Mouse (Mus musculus) intestine, embryonic 14.5 days (tissue): ENCODE data around the gene Map3k10. TPM values are rescaled to one million over a fixed set of nuclear protein-coding genes. Genes with fewer than 3 reads are reported as not detected.
"Not testable (repeated sequence)": the region's sequence is repeated elsewhere in the genome, so short reads cannot be mapped to it uniquely, and the experiment has no call there.

Source experiments
- ATAC-seq: fragments of 200-750 bp; cut with Nextera tagmentation; replicated peaks from 2 replicates; pipeline ENCODE4 v1.8.0; 2017; ENCODE audit warnings: low read depth, moderate number of reproducible peaks, moderate TSS enrichment, moderate library complexity; ENCODE audit not compliant: low FRiP score, low TSS enrichment
- DNase-seq: peaks from one replicate; pipeline ENCODE4 v3.0.0-alpha.2; 2018; ENCODE audit warnings: low spot score
- H3K27ac ChIP-seq: fragments of 300-500 bp; sonication (generic); 2 replicates; pipeline ENCODE4 v1.5.1; 2014; ENCODE audit warnings: low read depth, mild to moderate bottlenecking, control low read depth
- H3K27me3 ChIP-seq: fragments of 300-500 bp; sonication (generic); replicated peaks from 2 replicates; pipeline ENCODE4 v1.6.1; 2014; ENCODE audit warnings: low read length, control low read depth; ENCODE audit not compliant: control insufficient read depth, insufficient read depth
- H3K36me3 ChIP-seq: fragments of 300-500 bp; sonication (generic); 2 replicates; pipeline ENCODE4 v1.6.1; 2014; ENCODE audit warnings: low read length, control low read depth; ENCODE audit not compliant: control insufficient read depth, insufficient read depth
- H3K4me1 ChIP-seq: fragments of 300-500 bp; sonication (generic); replicated peaks from 2 replicates; pipeline ENCODE4 v1.6.1; 2014; ENCODE audit warnings: low read length, control low read depth, mixed read lengths; ENCODE audit not compliant: control insufficient read depth, insufficient read depth
- H3K4me2 ChIP-seq: fragments of 300-500 bp; sonication (generic); 2 replicates; pipeline ENCODE4 v1.6.1; 2014; ENCODE audit warnings: low read length
- H3K4me3 ChIP-seq: fragments of 300-500 bp; sonication (generic); 2 replicates; pipeline ENCODE4 v1.5.1; 2014; ENCODE audit warnings: low read depth, low read length, control low read depth, mixed read lengths
- H3K9ac ChIP-seq: fragments of 300-500 bp; sonication (generic); 2 replicates; pipeline ENCODE4 v1.6.1; 2014; ENCODE audit warnings: mild to moderate bottlenecking, low read length
- H3K9me3 ChIP-seq: fragments of 300-500 bp; sonication (generic); 2 replicates; pipeline ENCODE4 v1.6.1; 2016; ENCODE audit warnings: low read length, control low read depth; ENCODE audit not compliant: control insufficient read depth
- WGBS: fragments of 180-500 bp; shearing (Covaris S2); extraction: QIAGEN DNeasy Blood & Tissue Kit; methylation state at CpG from one replicate; pipeline ENCODE4 v1.1.7; 2014; 5-methylcytosine and 5-hydroxymethylcytosine counted together
- polyA plus RNA-seq: library from polyadenylated mRNA; unstranded; fragments of >200 nt; fragmentation: Nextera tagmentation; extraction: Ambion mirVana; gene quantifications from 2 replicates; pipeline ENCODE4 v1.2.1, GENCODE M21; 2014

The Map3k10 gene
- polyA plus RNA-seq, 1 experiment from 2014 or later = 7.0 TPM

DNA sequence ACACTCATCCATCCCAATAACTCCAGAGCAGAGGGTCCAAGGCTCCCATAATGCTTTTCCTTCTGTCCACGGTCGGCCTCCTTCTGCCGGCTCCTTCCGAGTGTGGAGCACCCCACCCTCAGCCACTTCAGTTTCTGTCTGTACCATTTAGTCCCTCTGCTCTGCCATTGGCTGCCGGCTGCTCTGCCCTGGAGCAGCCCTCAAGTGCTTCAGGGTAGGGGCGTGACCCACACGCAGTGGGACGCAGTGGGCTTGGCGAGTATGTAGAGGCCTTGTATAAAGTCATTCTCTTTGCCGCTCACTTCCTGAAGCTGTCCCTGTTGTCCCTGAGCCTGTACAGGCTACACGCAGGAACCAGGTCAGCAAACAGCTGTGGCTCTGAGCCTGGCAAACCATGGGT, 24.7 kb downstream of the Map3k10 start:
- no peak overlapping the region for H3K4me2 ChIP-seq
- H3K4me3 ChIP-seq = no peak overlapping the region
- H3K27me3 ChIP-seq = peaks cover 34% of the 10 kb centered on the region
- H3K9ac ChIP-seq = no peak overlapping the region
- ATAC-seq (no peak), DNase-seq (no peak)
- H3K9me3 ChIP-seq = no peaks in the 10 kb centered on the region
- H3K36me3 ChIP-seq = no peaks in the 10 kb centered on the region
- H3K27ac ChIP-seq = no peak overlapping the region
- peaks cover 5% of the 10 kb centered on the region; the same call in 1 of the 2 replicates for H3K4me1 ChIP-seq
- 89% methylated on average over 11 of the region's 11 CpGs for WGBS

DNA sequence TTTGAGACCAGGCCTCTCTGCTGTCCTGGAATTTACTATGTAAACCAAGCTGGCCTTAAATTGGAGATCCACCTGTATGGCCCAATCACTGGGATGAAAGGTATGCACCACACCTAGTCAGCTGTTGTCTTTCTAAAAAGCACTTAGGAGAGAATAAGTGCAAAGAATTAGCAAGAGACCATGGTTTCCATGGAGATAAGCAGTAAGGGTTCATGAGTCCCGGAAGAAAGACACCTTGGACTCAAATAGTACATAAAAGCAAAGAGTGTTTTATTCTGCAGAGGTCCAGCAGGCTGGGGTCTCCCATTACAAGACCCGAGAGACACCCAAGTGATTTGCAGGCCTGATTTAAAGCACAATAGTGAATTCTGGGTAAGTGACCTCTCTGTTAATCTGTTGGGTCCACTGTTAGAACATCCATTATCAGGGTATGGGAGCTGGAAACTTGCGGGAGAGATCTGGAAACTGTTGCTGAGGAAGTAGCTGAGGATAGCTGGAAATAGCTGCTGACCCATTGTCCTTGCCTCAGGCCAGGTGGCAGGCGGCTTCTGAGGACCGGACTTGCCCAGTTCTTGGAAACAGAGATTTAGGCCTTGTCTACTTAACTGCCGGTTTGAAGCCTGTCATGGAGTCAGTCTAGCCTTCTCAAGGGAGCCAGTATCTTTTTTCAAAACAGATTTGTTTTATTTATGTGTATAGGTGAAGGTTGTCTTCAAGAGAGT, 27.0 kb downstream of the Map3k10 start:
- Histone ChIP-seq H3K4me3 (no peak overlapping the region), H3K4me2 (no peak overlapping the region), H3K9me3 (no peaks in the 10 kb centered on the region), H3K36me3 (no peaks in the 10 kb centered on the region), H3K9ac (no peak overlapping the region), H3K27ac (no peak overlapping the region), H3K27me3 (peaks cover 11% of the 10 kb centered on the region), H3K4me1 (no peaks in the 10 kb centered on the region)
- no peak for ATAC-seq
- DNase-seq = no peak
- WGBS = 76% methylated on average over 6 of the region's 6 CpGs

GRCm38 (mm10) chr7:27646516-27646915, 27.9 kb downstream of the Map3k10 start:
- Histone ChIP-seq H3K4me3 (no peak overlapping the region), H3K4me1 (no peaks in the 10 kb centered on the region), H3K36me3 (no peaks in the 10 kb centered on the region), H3K9ac (no peak overlapping the region), H3K9me3 (no peaks in the 10 kb centered on the region), H3K27me3 (peaks cover 5% of the 10 kb centered on the region; the same call in 1 of the 2 replicates), H3K4me2 (no peak overlapping the region), H3K27ac (no peak overlapping the region)
- WGBS = 85% methylated on average over 7 of the region's 7 CpGs
- DNase-seq (no peak), ATAC-seq (no peak)

DNA sequence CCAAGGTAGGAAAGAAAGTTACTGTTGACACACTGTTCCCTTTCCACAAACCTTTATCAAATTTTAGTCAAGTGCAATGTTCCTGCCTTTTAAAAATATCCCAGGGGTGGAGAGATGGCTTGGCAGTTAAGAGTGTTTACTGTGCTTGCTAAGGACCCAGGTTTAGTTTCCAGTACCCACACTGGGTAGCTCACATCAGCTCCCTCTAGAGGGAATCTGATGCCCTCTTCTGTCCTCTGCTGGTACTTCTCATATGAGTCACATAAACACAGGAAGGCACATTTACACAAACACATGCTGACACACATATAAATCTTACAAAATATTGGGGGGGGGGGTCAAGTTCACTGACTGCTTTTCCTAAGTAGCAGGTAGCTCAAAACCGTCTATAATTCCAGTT, 29.9 kb downstream of the Map3k10 start:
- no peak overlapping the region for H3K4me2 ChIP-seq
- H3K4me3 ChIP-seq = no peak overlapping the region
- WGBS = 25% methylated on average over 1 of the region's 1 CpGs
- H3K9ac ChIP-seq = no peak overlapping the region
- DNase-seq (no peak), ATAC-seq (no peak)
- no peaks in the 10 kb centered on the region for H3K9me3 ChIP-seq
- H3K36me3 ChIP-seq = no peaks in the 10 kb centered on the region
- no peaks in the 10 kb centered on the region for H3K27me3 ChIP-seq
- no peak overlapping the region for H3K27ac ChIP-seq
- H3K4me1 ChIP-seq = no peaks in the 10 kb centered on the region

DNA sequence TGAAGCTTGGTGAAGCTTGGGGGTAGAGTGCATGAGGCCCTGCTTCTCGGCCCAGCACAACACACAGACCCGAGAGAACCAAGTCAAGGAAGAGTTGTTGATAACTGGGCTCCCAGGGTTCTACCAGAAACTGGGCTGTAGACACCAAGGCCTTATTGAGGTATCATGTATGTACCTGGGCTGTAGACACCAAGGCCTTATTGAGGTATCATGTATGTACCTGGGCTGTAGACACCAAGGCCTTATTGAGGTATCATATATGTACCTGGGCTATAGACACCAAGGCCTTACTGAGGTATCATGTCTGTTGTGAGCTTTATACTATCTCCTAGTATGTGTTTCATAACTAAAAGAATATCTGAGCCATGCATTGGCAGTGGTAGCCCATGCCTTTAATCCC, 39.3 kb downstream of the Map3k10 start:
- H3K9ac ChIP-seq, H3K4me2 ChIP-seq, H3K4me1 ChIP-seq, H3K9me3 ChIP-seq, H3K27ac ChIP-seq, H3K27me3 ChIP-seq, DNase-seq, H3K4me3 ChIP-seq: not testable (repeated sequence)
- ATAC-seq = 0 out of 2 replicates have a peak, but pooled peaks have one; percentile 48
- peaks cover 67% of the 10 kb centered on the region for H3K36me3 ChIP-seq
- WGBS = 88% methylated on average over 2 of the region's 2 CpGs

DNA sequence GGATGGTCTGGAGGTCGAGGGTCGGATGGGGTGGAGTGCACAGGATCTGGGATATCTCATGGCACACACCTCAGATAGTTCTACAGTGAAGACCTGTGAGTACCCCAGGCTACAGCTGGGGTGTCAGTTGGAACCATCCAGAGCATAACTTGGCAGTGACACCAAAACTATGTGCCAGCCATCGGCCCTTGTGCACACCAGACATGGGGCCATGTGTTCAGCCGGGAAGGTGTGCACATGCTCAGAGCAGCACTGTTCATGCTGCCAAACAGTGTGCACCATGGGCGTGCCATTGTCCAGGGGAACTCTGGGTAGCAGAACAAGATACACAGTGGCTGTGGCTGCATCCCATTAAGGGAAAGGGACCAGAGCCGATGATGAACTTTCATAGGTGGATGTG, 39.7 kb downstream of the Map3k10 start:
- Histone ChIP-seq H3K9ac (no peak overlapping the region), H3K4me1 (no peaks in the 10 kb centered on the region), H3K4me3 (no peak overlapping the region), H3K4me2 (no peak overlapping the region), H3K9me3 (no peaks in the 10 kb centered on the region), H3K27ac (no peak overlapping the region), H3K36me3 (peaks cover 72% of the 10 kb centered on the region), H3K27me3 (no peaks in the 10 kb centered on the region)
- WGBS = 94% methylated on average over 6 of the region's 6 CpGs
- ATAC-seq (no peak), DNase-seq (no peak)

DNA sequence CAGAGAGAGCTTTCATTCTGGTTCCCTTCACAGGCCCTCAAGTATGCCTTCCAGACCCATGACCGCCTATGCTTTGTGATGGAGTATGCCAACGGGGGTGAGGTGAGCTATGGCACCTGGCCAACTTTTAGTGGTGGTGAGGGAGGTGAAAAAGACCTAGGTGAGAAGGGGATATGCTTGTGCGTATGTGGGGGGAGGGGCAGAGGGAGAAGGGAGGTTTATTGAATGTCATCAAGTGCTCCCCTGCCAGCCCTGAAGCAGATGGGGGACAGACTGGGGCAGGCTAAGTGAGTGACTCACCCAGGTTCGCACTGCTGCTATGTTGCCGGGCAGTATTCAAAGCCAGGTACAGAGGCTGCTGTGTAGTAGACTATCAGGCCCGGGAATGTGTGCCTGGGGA, 41.2 kb downstream of the Map3k10 start:
- Histone ChIP-seq H3K4me2 (no peak overlapping the region), H3K9ac (no peak overlapping the region), H3K27ac (no peak overlapping the region), H3K27me3 (no peaks in the 10 kb centered on the region), H3K4me1 (no peaks in the 10 kb centered on the region), H3K9me3 (no peaks in the 10 kb centered on the region), H3K36me3 (peaks cover 87% of the 10 kb centered on the region), H3K4me3 (no peak overlapping the region)
- 94% methylated on average over 6 of the region's 6 CpGs for WGBS
- ATAC-seq (no peak), DNase-seq (no peak)

GRCm38 (mm10) chr7:27631439-27631838, 43.0 kb downstream of the Map3k10 start:
- peaks cover 88% of the 10 kb centered on the region for H3K36me3 ChIP-seq
- DNase-seq (no peak), ATAC-seq (no peak)
- no peak overlapping the region for H3K4me3 ChIP-seq
- no peak overlapping the region for H3K4me2 ChIP-seq
- H3K9ac ChIP-seq = no peak overlapping the region
- H3K9me3 ChIP-seq = no peaks in the 10 kb centered on the region
- H3K27ac ChIP-seq = no peak overlapping the region
- no peaks in the 10 kb centered on the region for H3K4me1 ChIP-seq
- WGBS = 98% methylated on average over 4 of the region's 4 CpGs
- no peaks in the 10 kb centered on the region for H3K27me3 ChIP-seq

GRCm38 (mm10) chr7:27628816-27629215, 45.6 kb downstream of the Map3k10 start:
- not testable (repeated sequence) for H3K4me2 ChIP-seq, H3K9ac ChIP-seq, H3K4me1 ChIP-seq, H3K4me3 ChIP-seq, H3K9me3 ChIP-seq, ATAC-seq, H3K27ac ChIP-seq, H3K27me3 ChIP-seq, DNase-seq
- 95% methylated on average over 7 of the region's 7 CpGs for WGBS
- H3K36me3 ChIP-seq = peaks cover 86% of the 10 kb centered on the region
